9 mouse cellular contexts compared by ENCODE assay signal in genomic region chr8:92646637-92647036, GRCm38 (mm10). TPM values are rescaled to one million over a fixed set of nuclear protein-coding genes. Genes with fewer than 3 reads are reported as not detected.
A peak's percentile ranks its signal among the peaks of the same experiment; 100 is the strongest.
DNase-seq lines count a peak whose midpoint lies in the region; ATAC-seq and TF ChIP-seq lines count a peak whose summit lies in the region.
"Had no signal": no experiment of that assay in that cellular context is flagged by ENCODE, and none has a peak within 500 bp of the region (broad histone marks: within the 10 kb centered on the region; RNA-seq: fewer than 3 reads in every experiment).

No protein-coding gene starts in this region.

- peak; percentile 28 to 39 for DNase-seq in cerebellum, postnatal 14 days
- no peak for DNase-seq in cerebellum, adult 11 months
- DNase-seq in liver, postnatal 0 days, result no peak
- DNase-seq in liver, result no peak
- DNase-seq in embryo, embryonic 10.5 days (ENCODE audit: low spot score), result peak; percentile 79
- DNase-seq in gastrocnemius, postnatal 36 days, result no peak

- intact Hi-C loops in gastrocnemius, postnatal 36 days (cut with DNase I), result no loop called here

- H3K4me2 ChIP-seq in liver, postnatal 0 days (ENCODE audit: low read depth, low read length), result no peak overlapping the region

- TF ChIP-seq CTCF in liver, postnatal 0 days (IDR thresholded peaks at IDR 0.05; ENCODE audit: low read depth), result peak; percentile 64

- H3K4me1 ChIP-seq in liver, postnatal 0 days (ENCODE audit: insufficient read depth), result no peaks in the 10 kb centered on the region

- H3K27ac ChIP-seq in liver, postnatal 0 days (ENCODE audit: low read depth), result no peak overlapping the region
- H3K27ac ChIP-seq: macrophage had no signal

- ATAC-seq in liver, postnatal 0 days, result no peak
- ATAC-seq in megakaryocyte progenitor cell, adult 5-6 weeks (replicated peaks; ENCODE audit: poor library complexity), result peak; percentile 44; the same call in 1 of the 2 replicates
- no peak for ATAC-seq in inflammation-experienced regulatory T-cells, adult 6 months

- 62% methylated on average over 2 of the region's 2 CpGs for WGBS in liver, postnatal 0 days (ENCODE audit: insufficient replicate concordance)

- no peaks in the 10 kb centered on the region for H3K27me3 ChIP-seq in liver, postnatal 0 days (ENCODE audit: insufficient read depth, low read length)

- H3K9me3 ChIP-seq in liver, postnatal 0 days (ENCODE audit: low read length), result no peaks in the 10 kb centered on the region

- H3K4me3 ChIP-seq in liver, postnatal 0 days (ENCODE audit: low read depth, low read length), result no peak overlapping the region

- TF ChIP-seq EP300 in liver, postnatal 0 days (IDR thresholded peaks at IDR 0.05; ENCODE audit: low read depth), result no peak

- H3K9ac ChIP-seq in liver, postnatal 0 days (replicated peaks), result no peak overlapping the region

- no peaks in the 10 kb centered on the region for H3K36me3 ChIP-seq in liver, postnatal 0 days (replicated peaks; ENCODE audit: insufficient read depth, low read length)

RNA-seq across cellular contexts. Expression of gene Irx6, which starts 27.5 kb away (rescaled TPM):
- not detected in 2 replicates for polyA plus RNA-seq in liver, postnatal 0 days (2015; fragmentation: Nextera tagmentation; extraction: Ambion mirVana)
- not detected in 2 replicates for total RNA-seq in megakaryocyte progenitor cell, adult 5-6 weeks (2015)
- total RNA-seq in megakaryocyte progenitor cell, adult 5-6 weeks (2017), result not detected in 2 replicates
- polyA plus RNA-seq in inflammation-experienced regulatory T-cells, adult 6 months (2017; shearing (Covaris generic)), result not detected
- total RNA-seq in gastrocnemius, postnatal 36 days (2021), result not detected
- polyA plus RNA-seq: macrophage had no signal

Comparison
In these comparisons a context has a peak if more than half of its experiments do, and no peak if none do; other contexts are left out.
1. DNase-seq: peak in cerebellum, postnatal 14 days (2 of 2) and embryo, embryonic 10.5 days (single experiment); none in cerebellum, adult 11 months (single experiment), liver, postnatal 0 days (single experiment), liver (single experiment) and gastrocnemius, postnatal 36 days (0 of 2).